Mouse (Mus musculus) stomach, embryonic 16.5 days (tissue): ENCODE data around the gene Prrt4. TPM values are rescaled to one million over a fixed set of nuclear protein-coding genes. Genes with fewer than 3 reads are reported as not detected.

Source experiments
- ATAC-seq: fragments of 200-750 bp; cut with Nextera tagmentation; 2 replicates; pipeline ENCODE4 v1.8.0; 2017; ENCODE audit warnings: moderate number of reproducible peaks, moderate TSS enrichment; ENCODE audit not compliant: insufficient read depth, low FRiP score
- H3K27ac ChIP-seq: fragments of 300-500 bp; sonication (generic); 2 replicates; pipeline ENCODE4 v1.5.1; 2014; ENCODE audit warnings: low read length
- H3K27me3 ChIP-seq: fragments of 300-500 bp; sonication (generic); 2 replicates; pipeline ENCODE4 v1.6.1; 2014; ENCODE audit warnings: low read length, control low read depth, mixed read lengths; ENCODE audit not compliant: control insufficient read depth, insufficient read depth
- H3K36me3 ChIP-seq: fragments of 300-500 bp; sonication (generic); 2 replicates; pipeline ENCODE4 v1.6.1; 2014; ENCODE audit warnings: low read length; ENCODE audit not compliant: control insufficient read depth, insufficient read depth
- H3K4me1 ChIP-seq: fragments of 300-500 bp; sonication (generic); 2 replicates; pipeline ENCODE4 v1.6.1; 2014; ENCODE audit warnings: low read length, control low read depth, mixed read lengths; ENCODE audit not compliant: control insufficient read depth, insufficient read depth
- H3K4me2 ChIP-seq: fragments of 300-500 bp; sonication (generic); 2 replicates; pipeline ENCODE4 v1.6.1; 2014; ENCODE audit warnings: low read depth, low read length, mixed read lengths
- H3K4me3 ChIP-seq: fragments of 300-500 bp; sonication (generic); replicated peaks from 2 replicates; pipeline ENCODE4 v1.5.1; 2014; ENCODE audit warnings: mild to moderate bottlenecking, low read length
- H3K9ac ChIP-seq: fragments of 300-500 bp; sonication (generic); 2 replicates; pipeline ENCODE4 v1.6.1; 2014; ENCODE audit warnings: low read length
- H3K9me3 ChIP-seq: fragments of 300-500 bp; sonication (generic); replicated peaks from 2 replicates; pipeline ENCODE4 v1.6.1; 2016; ENCODE audit warnings: low read length, control low read depth; ENCODE audit not compliant: control insufficient read depth
- WGBS: fragments of 180-500 bp; shearing (Covaris S2); extraction: QIAGEN DNeasy Blood & Tissue Kit; methylation state at CpG from one replicate; pipeline ENCODE4 v1.1.7; 2014; 5-methylcytosine and 5-hydroxymethylcytosine counted together
- microRNA-seq: library from miRNA; unstranded; fragments of <30 nt; microRNA quantifications from one replicate; pipeline ENCODE4, GENCODE M21; 2016
- polyA plus RNA-seq: library from polyadenylated mRNA; unstranded; fragments of >200 nt; fragmentation: Nextera tagmentation; extraction: Ambion mirVana; gene quantifications from 2 replicates; pipeline ENCODE4 v1.2.1, GENCODE M21; 2015

The Prrt4 gene
- polyA plus RNA-seq, 1 experiment from 2014 or later, result 0.31 TPM

DNA sequence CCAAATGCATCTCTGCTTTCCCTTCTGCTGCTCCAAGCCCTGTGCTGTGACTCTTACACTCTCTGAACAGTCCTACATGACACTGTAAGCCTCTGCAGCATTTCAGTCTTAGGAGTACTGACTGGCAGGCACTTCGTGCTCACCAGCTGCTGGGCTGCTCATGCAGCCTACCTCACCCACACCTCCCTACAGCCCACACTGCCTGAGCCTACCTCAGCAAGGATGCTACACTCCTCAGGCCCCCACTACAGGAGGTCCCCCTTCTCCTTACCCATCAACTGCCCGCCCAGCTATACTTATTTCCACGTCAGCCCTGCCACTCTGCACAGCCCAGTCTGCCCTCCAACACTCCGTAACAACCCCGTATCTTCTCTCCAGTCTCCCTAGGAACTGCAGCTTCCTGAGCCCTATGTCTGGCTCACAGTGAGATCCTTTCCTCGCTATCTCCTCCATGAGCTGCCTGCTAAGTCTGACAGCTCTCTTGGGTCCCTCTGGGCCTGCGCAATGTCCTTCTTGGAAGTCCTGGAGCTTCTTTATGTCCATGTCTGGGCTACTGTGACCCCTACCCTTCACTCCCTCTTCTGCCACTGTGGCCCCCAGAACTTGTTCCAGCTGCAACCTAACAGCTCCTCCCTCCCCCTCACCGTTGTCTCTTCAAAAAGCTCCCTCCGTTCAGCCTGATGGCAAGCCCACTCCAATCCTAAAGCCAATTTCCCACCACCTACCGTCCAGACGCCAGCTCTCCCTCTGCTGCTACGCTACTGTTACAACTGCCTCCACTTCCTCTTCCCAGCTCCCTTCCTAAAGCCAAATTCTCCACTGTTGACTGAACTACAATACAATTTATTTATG is 33.7 kb downstream of the Prrt4 start:
- ATAC-seq, result no peak; the same call in 1 of the 2 replicates
- 64% methylated on average over 12 of the region's 12 CpGs for WGBS
- H3K4me1 ChIP-seq, result no peaks in the 10 kb centered on the region
- no peak overlapping the region for H3K4me2 ChIP-seq
- H3K27me3 ChIP-seq, result no peaks in the 10 kb centered on the region
- H3K9ac ChIP-seq, result no peak overlapping the region
- no peaks in the 10 kb centered on the region for H3K36me3 ChIP-seq
- H3K9me3 ChIP-seq, result no peaks in the 10 kb centered on the region
- no peak overlapping the region for H3K27ac ChIP-seq
- H3K4me3 ChIP-seq, result no peak overlapping the region

- no peak overlapping the region for H3K4me2 ChIP-seq
- no peak for ATAC-seq
- H3K36me3 ChIP-seq, result no peaks in the 10 kb centered on the region
- no peak overlapping the region for H3K4me3 ChIP-seq
- H3K27ac ChIP-seq, result no peak overlapping the region
- no peaks in the 10 kb centered on the region for H3K4me1 ChIP-seq
- H3K9ac ChIP-seq, result no peak overlapping the region
- H3K27me3 ChIP-seq, result no peaks in the 10 kb centered on the region
- no peaks in the 10 kb centered on the region for H3K9me3 ChIP-seq
- WGBS, result 80% methylated on average over 3 of the region's 3 CpGs
Measured at GRCm38 (mm10) chr6:29144971-29145370, 34.4 kb downstream of the Prrt4 start.

GRCm38 (mm10) chr6:29143608-29144007 is 35.8 kb downstream of the Prrt4 start:
- Histone ChIP-seq H3K27ac (no peak overlapping the region), H3K9me3 (no peaks in the 10 kb centered on the region), H3K36me3 (no peaks in the 10 kb centered on the region), H3K27me3 (no peaks in the 10 kb centered on the region), H3K4me1 (no peaks in the 10 kb centered on the region), H3K9ac (no peak overlapping the region), H3K4me2 (no peak overlapping the region), H3K4me3 (no peak overlapping the region)
- WGBS, result 38% methylated on average over 5 of the region's 5 CpGs
- ATAC-seq, result no peak

DNA sequence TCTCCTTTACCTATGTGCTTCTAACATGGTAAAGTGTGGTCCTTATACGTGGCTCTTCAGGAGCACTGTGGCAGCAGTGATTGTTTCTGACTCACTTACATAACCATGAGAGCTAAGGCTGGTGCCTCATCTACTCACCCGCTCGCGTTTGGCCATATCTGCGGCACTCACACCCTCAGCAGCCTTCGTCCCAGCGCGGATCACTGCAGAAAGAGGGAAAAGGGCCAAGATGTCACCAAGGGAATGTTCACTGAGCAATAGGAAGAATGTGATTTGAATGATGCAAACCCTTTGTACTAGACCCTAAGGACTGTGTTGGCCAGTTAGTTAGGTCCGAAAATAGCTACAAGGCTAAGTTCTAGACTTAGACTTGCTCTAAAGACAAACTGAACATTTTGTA is 41.9 kb downstream of the Prrt4 start:
- H3K9ac ChIP-seq, result no peak overlapping the region
- no peaks in the 10 kb centered on the region for H3K27me3 ChIP-seq
- H3K36me3 ChIP-seq, result peaks cover 9% of the 10 kb centered on the region; the same call in 1 of the 2 replicates
- H3K4me2 ChIP-seq, result no peak overlapping the region
- 93% methylated on average over 9 of the region's 9 CpGs for WGBS
- ATAC-seq, result no peak
- no peaks in the 10 kb centered on the region for H3K4me1 ChIP-seq
- H3K4me3 ChIP-seq, result no peak overlapping the region
- no peak overlapping the region for H3K27ac ChIP-seq
- H3K9me3 ChIP-seq, result no peaks in the 10 kb centered on the region

GRCm38 (mm10) chr6:29133100-29133499 is 46.3 kb downstream of the Prrt4 start:
- Histone ChIP-seq H3K4me1 (no peaks in the 10 kb centered on the region), H3K27ac (no peak overlapping the region), H3K36me3 (peaks cover 23% of the 10 kb centered on the region), H3K27me3 (no peaks in the 10 kb centered on the region), H3K4me2 (no peak overlapping the region), H3K9me3 (no peaks in the 10 kb centered on the region), H3K4me3 (no peak overlapping the region), H3K9ac (no peak overlapping the region)
- no peak for ATAC-seq
- WGBS, result 89% methylated on average over 9 of the region's 9 CpGs

GRCm38 (mm10) chr6:29126878-29127426 is 52.4 kb downstream of the Prrt4 start:
- Histone ChIP-seq H3K4me3 (no peak overlapping the region), H3K27ac (no peak overlapping the region), H3K36me3 (peaks cover 33% of the 10 kb centered on the region), H3K4me2 (no peak overlapping the region), H3K9ac (no peak overlapping the region), H3K9me3 (no peaks in the 10 kb centered on the region), H3K27me3 (no peaks in the 10 kb centered on the region), H3K4me1 (no peaks in the 10 kb centered on the region)
- no peak for ATAC-seq
- 86% methylated on average over 7 of the region's 7 CpGs for WGBS

GRCm38 (mm10) chr6:29119990-29120389 is 59.4 kb downstream of the Prrt4 start:
- Histone ChIP-seq H3K27ac (no peak overlapping the region), H3K4me3 (no peak overlapping the region), H3K4me1 (no peaks in the 10 kb centered on the region), H3K36me3 (0 out of 2 replicates have a peak, but pooled peaks cover 6% of the 10 kb centered on the region), H3K9me3 (no peaks in the 10 kb centered on the region), H3K27me3 (no peaks in the 10 kb centered on the region), H3K4me2 (no peak overlapping the region), H3K9ac (no peak overlapping the region)
- 88% methylated on average over 13 of the region's 13 CpGs for WGBS
- ATAC-seq, result no peak

Small RNAs within 50 kb of the gene (microRNA-seq; reads per million reads assigned to microRNA genes)
- gene Gm24303, result not detected

Other genes with a start within 250 kb of the Prrt4 start
- not detected in 2 replicates for gene Lep, start 119.4 kb downstream of the Prrt4 start, polyA plus RNA-seq
- gene Rbm28, start 14.6 kb downstream of the Prrt4 start, polyA plus RNA-seq, result 28.3 and 29.4 TPM in 2 replicates
- gene Impdh1, start 36.8 kb upstream of the Prrt4 start, polyA plus RNA-seq, result 43.4 and 43.7 TPM in 2 replicates
- 32.6 and 34.2 TPM in 2 replicates for gene Hilpda, start 92.9 kb upstream of the Prrt4 start, polyA plus RNA-seq
- 0.28 and 0.31 TPM in 2 replicates for gene Fam71f2, start 100.0 kb upstream of the Prrt4 start, polyA plus RNA-seq
- not detected in 2 replicates for gene Fam71f1, start 139.6 kb upstream of the Prrt4 start, polyA plus RNA-seq
- 391 and 420 TPM in 2 replicates for gene Calu, start 168.5 kb upstream of the Prrt4 start, polyA plus RNA-seq
- gene Opn1sw, start 208.9 kb upstream of the Prrt4 start, polyA plus RNA-seq, result 0.86 and 1.1 TPM in 2 replicates
- gene Ccdc136, start 216.7 kb upstream of the Prrt4 start, polyA plus RNA-seq, result 14.4 and 15.4 TPM in 2 replicates